Mouse (Mus musculus): ENCODE measurements at regions not wholly inside any gene's neighbourhood (a gene's known extent, or its start where the extent isn't known, plus 50 kb on each side); places are given as distances from the start of the nearest gene placed in this dataset.

- H3K9me3 ChIP-seq (replicated peaks; ENCODE audit: low read length) = no peaks in the 10 kb centered on the region
- in situ Hi-C loops (cut with MboI; ENCODE audit: low pct_ligation_motif_present, low pct_unique_long_range_greater_than_20kb, low sequenced_read_pairs) (loop anchor here (25.0 kb wide), 1 partner anchor 115 kb away; no protein-coding TSS in a partner anchor), dilution Hi-C loops (cut with MboI; ENCODE audit: extremely low pct_ligation_motif_present, extremely low pct_unique_long_range_greater_than_20kb, low sequenced_read_pairs) (no loop called here)
- no peak for TF ChIP-seq ZC3H11A (IDR thresholded peaks at IDR 0.05; ENCODE audit: low read depth, low read length)
- TF ChIP-seq USF2 (conservative IDR thresholded peaks at IDR 0.05; ENCODE audit: low read depth, low read length) = no peak
- TF ChIP-seq UBTF (IDR thresholded peaks at IDR 0.05; ENCODE audit: low read depth, low read length) = no peak
- TF ChIP-seq NRF1 (IDR thresholded peaks at IDR 0.05; ENCODE audit: low read depth, low read length) = no peak
- no peak for TF ChIP-seq KAT2A (IDR thresholded peaks at IDR 0.05; ENCODE audit: insufficient replicate concordance, low read length)
- no peak for TF ChIP-seq JUND (conservative IDR thresholded peaks at IDR 0.05; ENCODE audit: low read depth, low read length)
- TF ChIP-seq POLR2A (IDR thresholded peaks at IDR 0.05; ENCODE audit: low read depth, low read length) = no peak
- no peak for TF ChIP-seq EP300 (IDR thresholded peaks at IDR 0.05; ENCODE audit: low read length)
- TF ChIP-seq JUN (IDR thresholded peaks at IDR 0.05; ENCODE audit: insufficient read depth, low read depth, low read length) = no peak
- no peak for TF ChIP-seq USF1 (IDR thresholded peaks at IDR 0.05; ENCODE audit: low read depth, low read length)
- TF ChIP-seq MAFK (IDR thresholded peaks at IDR 0.05; ENCODE audit: insufficient replicate concordance, low read length) = no peak
- no peak for TF ChIP-seq CHD1 (IDR thresholded peaks at IDR 0.05; ENCODE audit: low read depth, low read length)
- TF ChIP-seq ZNF384 (IDR thresholded peaks at IDR 0.05; ENCODE audit: low read depth, low read length) = no peak
- TF ChIP-seq POLR2AphosphoS2 (IDR thresholded peaks at IDR 0.05; ENCODE audit: low read depth, low read length) = no peak
- H3K79me2 ChIP-seq (replicated peaks; ENCODE audit: control insufficient read depth, extremely low read depth, insufficient read depth, poor library complexity, severe bottlenecking) = no peaks in the 10 kb centered on the region
- H3K27ac ChIP-seq (ENCODE audit: insufficient read depth, low read depth) = no peak overlapping the region
- no peak overlapping the region for H3K9ac ChIP-seq (ENCODE audit: insufficient read depth, low read depth)
- peaks cover 0 to 19% of the 10 kb centered on the region in 2 experiments; a peak in 2 of 4 replicates for H3K4me1 ChIP-seq (ENCODE audit: control insufficient read depth in 1 of 2, insufficient read depth in 2 of 2)
- H3K36me3 ChIP-seq (replicated peaks in 1 of 2; ENCODE audit: control insufficient read depth in 1 of 2, insufficient read depth in 1 of 2, low read length in 1 of 2) = no peaks in the 10 kb centered on the region
- H3K4me2 ChIP-seq (ENCODE audit: insufficient read depth, low read depth, poor library complexity, severe bottlenecking) = no peak overlapping the region
- no peaks in the 10 kb centered on the region for H3K27me3 ChIP-seq (replicated peaks)
- H3K4me3 ChIP-seq (replicated peaks in 1 of 3; ENCODE audit: low read depth in 2 of 3, low read length in 2 of 3, poor library complexity in 1 of 3) = no peak overlapping the region
- no peak for DNase-seq (ENCODE audit: extremely low read depth)
These were observed 78.8 kb upstream of the Herc3 start for GRCm38 (mm10) chr6:58752496-58752895.

GRCm38 (mm10) chr6:58756309-58757015 is 74.8 kb upstream of the Herc3 start:
- Histone ChIP-seq H3K4me2 (ENCODE audit: insufficient read depth, low read depth, poor library complexity, severe bottlenecking) (no peak overlapping the region), H3K27ac (ENCODE audit: insufficient read depth, low read depth) (no peak overlapping the region), H3K9me3 (replicated peaks; ENCODE audit: low read length) (no peaks in the 10 kb centered on the region), H3K36me3 (replicated peaks in 1 of 2; ENCODE audit: control insufficient read depth in 1 of 2, insufficient read depth in 1 of 2, low read length in 1 of 2) (no peaks in the 10 kb centered on the region), H3K4me3 (replicated peaks in 1 of 3; ENCODE audit: low read depth in 2 of 3, low read length in 2 of 3, poor library complexity in 1 of 3) (no peak overlapping the region), H3K4me1 (ENCODE audit: control insufficient read depth in 1 of 2, insufficient read depth in 2 of 2) (peaks cover 0 to 20% of the 10 kb centered on the region in 2 experiments; a peak in 2 of 4 replicates), H3K9ac (ENCODE audit: insufficient read depth, low read depth) (no peak overlapping the region), H3K79me2 (replicated peaks; ENCODE audit: control insufficient read depth, extremely low read depth, insufficient read depth, poor library complexity, severe bottlenecking) (no peaks in the 10 kb centered on the region), H3K27me3 (replicated peaks) (no peaks in the 10 kb centered on the region)
- DNase-seq (ENCODE audit: extremely low read depth) = peak; percentile 29
- in situ Hi-C loops (cut with MboI; ENCODE audit: low pct_ligation_motif_present, low pct_unique_long_range_greater_than_20kb, low sequenced_read_pairs) = loop anchor here (25.0 kb wide), 1 partner anchor 119 kb away; no protein-coding TSS in a partner anchor
- dilution Hi-C loops (cut with MboI; ENCODE audit: extremely low pct_ligation_motif_present, extremely low pct_unique_long_range_greater_than_20kb, low sequenced_read_pairs) = no loop called here
- no peak for TF ChIP-seq ELF1 (IDR thresholded peaks at IDR 0.05; ENCODE audit: low read depth, low read length)
- no peak for TF ChIP-seq CTCF (conservative IDR thresholded peaks at IDR 0.05 in 1 of 2, IDR thresholded peaks at IDR 0.05 in 1 of 2; ENCODE audit: low read depth in 2 of 2, low read length in 2 of 2)
- TF ChIP-seq MEF2A (IDR thresholded peaks at IDR 0.05; ENCODE audit: borderline replicate concordance, low read depth, low read length) = no peak
- TF ChIP-seq RAD21 (IDR thresholded peaks at IDR 0.05; ENCODE audit: low read depth, low read length) = no peak
- no peak for TF ChIP-seq JUN (IDR thresholded peaks at IDR 0.05; ENCODE audit: insufficient read depth, low read depth, low read length)
- no peak for TF ChIP-seq TCF12 (IDR thresholded peaks at IDR 0.05; ENCODE audit: low read depth, low read length)
- peak; percentile 34; the same call in 1 of the 2 replicates for TF ChIP-seq EP300 (IDR thresholded peaks at IDR 0.05; ENCODE audit: low read length)
- no peak; the same call in 1 of the 2 replicates for TF ChIP-seq IRF4 (IDR thresholded peaks at IDR 0.05; ENCODE audit: low read depth, low read length)
- no peak for TF ChIP-seq UBTF (IDR thresholded peaks at IDR 0.05; ENCODE audit: low read depth, low read length)
